Mouse (Mus musculus): ENCODE data around the gene Klhl13.

- no peak for TF ChIP-seq TAL1 (IDR thresholded peaks at IDR 0.05; ENCODE audit: low read length)
- TF ChIP-seq GATA1 (IDR thresholded peaks at IDR 0.05; ENCODE audit: low read length): no peak
Observed at GRCm38 (mm10) chrX:23267601-23268000, 97.3 kb downstream of the Klhl13 start.
